Mouse (Mus musculus) lung, embryonic 14.5 days (tissue): ENCODE data around the gene Mettl15. TPM values are rescaled to one million over a fixed set of nuclear protein-coding genes. Genes with fewer than 3 reads are reported as not detected.
A peak's percentile ranks its signal among the peaks of the same experiment; 100 is the strongest.

Experiments
- ATAC-seq: fragments of 200-750 bp; cut with Nextera tagmentation; 2 replicates; pipeline ENCODE4 v1.8.0; 2017; ENCODE audit warnings: mild to moderate bottlenecking, moderate TSS enrichment, moderate library complexity; ENCODE audit not compliant: insufficient read depth
- DNase-seq: peaks from one replicate; pipeline ENCODE4 v3.0.0-alpha.2; 2015
- H3K27ac ChIP-seq: fragments of 300-500 bp; sonication (generic); 2 replicates; pipeline ENCODE4 v1.5.1; 2014; ENCODE audit warnings: low read depth, mild to moderate bottlenecking, moderate library complexity
- H3K27me3 ChIP-seq: fragments of 300-500 bp; sonication (generic); 2 replicates; pipeline ENCODE4 v1.6.1; 2014; ENCODE audit warnings: low read length, control low read depth; ENCODE audit not compliant: insufficient read depth
- H3K36me3 ChIP-seq: fragments of 300-500 bp; sonication (generic); 2 replicates; pipeline ENCODE4 v1.6.1; 2014; ENCODE audit warnings: control low read depth; ENCODE audit not compliant: insufficient read depth
- H3K4me1 ChIP-seq: fragments of 300-500 bp; sonication (generic); 2 replicates; pipeline ENCODE4 v1.6.1; 2014; ENCODE audit warnings: antibody characterized with exemption, control low read depth; ENCODE audit not compliant: insufficient read depth
- H3K4me2 ChIP-seq: fragments of 300-500 bp; sonication (generic); 2 replicates; pipeline ENCODE4 v1.6.1; 2014; ENCODE audit warnings: mild to moderate bottlenecking
- H3K4me3 ChIP-seq: fragments of 300-500 bp; sonication (generic); 2 replicates; pipeline ENCODE4 v1.5.1; 2014; ENCODE audit warnings: low read depth, low read length
- H3K9ac ChIP-seq: fragments of 300-500 bp; sonication (generic); 2 replicates; pipeline ENCODE4 v1.6.1; 2014
- H3K9me3 ChIP-seq: fragments of 300-500 bp; sonication (generic); 2 replicates; pipeline ENCODE4 v1.6.1; 2016; ENCODE audit warnings: low read depth, low read length, control low read depth
- CTCF ChIP-seq: IDR thresholded peaks from 2 replicates; pipeline ENCODE4 v1.5.1; 2016; ENCODE audit warnings: antibody characterized with exemption, low read depth
- WGBS: fragments of 180-500 bp; shearing (Covaris S2); extraction: QIAGEN DNeasy Blood & Tissue Kit; methylation state at CpG from one replicate; pipeline ENCODE4 v1.1.7; 2014; 5-methylcytosine and 5-hydroxymethylcytosine counted together
- polyA plus RNA-seq: library from polyadenylated mRNA; unstranded; fragments of >200 nt; fragmentation: Nextera tagmentation; extraction: Ambion mirVana; gene quantifications from 2 replicates; pipeline ENCODE4 v1.2.1, GENCODE M21; 2014

Gene Mettl15
- polyA plus RNA-seq, 1 experiment from 2014 or later, result 15.2 TPM

DNA sequence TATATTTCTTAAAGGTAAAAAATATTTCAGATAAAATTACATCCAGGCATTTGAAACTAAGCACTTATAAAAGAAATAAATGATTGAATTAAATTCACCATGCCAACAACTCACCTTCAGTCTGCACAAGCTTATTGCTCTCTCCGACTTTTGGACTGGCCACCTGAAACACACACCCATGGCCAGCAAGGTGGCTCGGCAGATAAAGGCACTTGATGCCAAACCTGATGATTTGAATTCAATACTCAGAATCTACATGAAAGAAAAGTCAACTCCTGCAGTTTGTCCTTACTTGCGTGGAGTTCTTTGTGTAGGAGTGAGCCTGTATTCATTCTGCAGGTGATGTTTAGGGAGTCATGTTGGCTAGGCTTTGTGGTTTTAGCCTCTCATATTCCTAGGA, 3.6 kb upstream of the Mettl15 start:
- WGBS, result 95% methylated on average over 3 of the region's 3 CpGs
- TF ChIP-seq CTCF, result no peak
- no peak for DNase-seq
- Histone ChIP-seq H3K27ac (no peak overlapping the region), H3K36me3 (peaks cover 4% of the 10 kb centered on the region; the same call in 1 of the 2 replicates), H3K27me3 (no peaks in the 10 kb centered on the region), H3K4me3 (no peak overlapping the region), H3K9me3 (no peaks in the 10 kb centered on the region), H3K4me1 (no peaks in the 10 kb centered on the region), H3K9ac (no peak overlapping the region), H3K4me2 (no peak overlapping the region)
- ATAC-seq, result no peak

- ATAC-seq (no peak), DNase-seq (no peak)
- H3K27ac ChIP-seq, result peak overlapping the region; percentile 82
- H3K9me3 ChIP-seq, result no peaks in the 10 kb centered on the region
- WGBS, result 0% methylated on average over 1 of the region's 1 CpGs
- TF ChIP-seq CTCF, result no peak
- no peaks in the 10 kb centered on the region for H3K27me3 ChIP-seq
- no peaks in the 10 kb centered on the region for H3K4me1 ChIP-seq
- H3K36me3 ChIP-seq, result no peaks in the 10 kb centered on the region
- peak overlapping the region; percentile 75 for H3K9ac ChIP-seq
- peak overlapping the region; percentile 75 for H3K4me3 ChIP-seq
- H3K4me2 ChIP-seq, result peak overlapping the region; percentile 72
Observed at GRCm38 (mm10) chr2:109281341-109281690, 768 bp upstream of the Mettl15 start.

DNA sequence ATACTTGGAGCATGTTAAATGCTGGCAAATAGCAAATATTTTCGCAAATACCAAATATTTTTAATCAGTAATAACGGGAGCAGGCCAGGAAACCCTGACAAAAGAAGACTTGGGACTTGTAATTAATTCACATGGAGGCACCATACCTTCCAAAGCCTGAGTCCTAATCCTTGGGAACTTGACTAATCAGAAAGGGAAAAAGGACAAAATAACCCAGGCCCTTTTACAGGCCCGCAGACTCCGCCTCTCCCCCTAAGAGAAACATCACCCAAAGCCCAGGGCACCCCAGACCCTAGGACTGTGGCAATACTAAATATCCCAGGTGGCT, 312 bp downstream of the Mettl15 start:
- Histone ChIP-seq H3K4me2 (peak overlapping the region; percentile 62), H3K4me3 (peak overlapping the region; percentile 75), H3K4me1 (no peaks in the 10 kb centered on the region), H3K9ac (peak overlapping the region; percentile 75), H3K27ac (peak overlapping the region; percentile 63), H3K9me3 (no peaks in the 10 kb centered on the region), H3K36me3 (no peaks in the 10 kb centered on the region), H3K27me3 (no peaks in the 10 kb centered on the region)
- no peak for ATAC-seq
- 2% methylated on average over 4 of the region's 4 CpGs for WGBS
- no peak for TF ChIP-seq CTCF
- DNase-seq, result no peak

- WGBS, result under 1% methylated on average over 16 of the region's 16 CpGs
- H3K9me3 ChIP-seq, result no peaks in the 10 kb centered on the region
- H3K4me3 ChIP-seq, result peak overlapping the region; percentile 51
- DNase-seq (peak; percentile 68), ATAC-seq (peak; percentile 22; the same call in 1 of the 2 replicates)
- TF ChIP-seq CTCF, result no peak
- H3K27ac ChIP-seq, result no peak overlapping the region; the same call in 1 of the 2 replicates
- peak overlapping the region; percentile 75 for H3K9ac ChIP-seq
- H3K4me1 ChIP-seq, result no peaks in the 10 kb centered on the region
- H3K27me3 ChIP-seq, result no peaks in the 10 kb centered on the region
- H3K4me2 ChIP-seq, result peak overlapping the region; percentile 66
- H3K36me3 ChIP-seq, result no peaks in the 10 kb centered on the region
Observed at GRCm38 (mm10) chr2:109278036-109278435, 2.5 kb downstream of the Mettl15 start.

- WGBS, result 6% methylated on average over 7 of the region's 7 CpGs
- Histone ChIP-seq H3K9me3 (no peaks in the 10 kb centered on the region), H3K27ac (no peak overlapping the region; the same call in 1 of the 2 replicates), H3K36me3 (no peaks in the 10 kb centered on the region), H3K4me3 (peak overlapping the region; percentile 51), H3K9ac (peak overlapping the region; percentile 75), H3K27me3 (no peaks in the 10 kb centered on the region), H3K4me1 (no peaks in the 10 kb centered on the region), H3K4me2 (peak overlapping the region; percentile 66)
- DNase-seq (peak; percentile 16), ATAC-seq (no peak)
- TF ChIP-seq CTCF, result no peak
Observed at GRCm38 (mm10) chr2:109277593-109277992, 3.0 kb downstream of the Mettl15 start.

DNA sequence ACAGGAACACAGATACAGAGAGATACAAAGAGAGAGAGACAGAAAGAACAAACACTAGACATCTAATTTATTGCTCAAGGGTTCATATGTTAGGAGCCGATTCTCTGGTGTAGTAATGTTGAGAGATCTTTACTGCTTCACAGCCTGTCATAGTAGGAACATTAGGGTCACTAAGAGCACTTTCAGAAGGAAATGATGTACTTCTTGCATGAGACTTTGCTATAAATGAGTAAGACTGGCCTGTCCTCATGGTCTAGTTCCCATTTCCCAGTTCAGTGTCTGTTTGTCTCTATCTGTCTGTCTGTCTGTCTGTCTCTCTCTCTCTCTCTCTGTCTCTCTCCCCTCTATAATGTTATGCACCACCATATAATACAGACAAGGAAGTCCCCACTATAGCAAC, 7.5 kb downstream of the Mettl15 start:
- 72% methylated on average over 1 of the region's 1 CpGs for WGBS

GRCm38 (mm10) chr2:109262779-109263178, 17.8 kb downstream of the Mettl15 start:
- no peak overlapping the region for H3K9ac ChIP-seq
- ATAC-seq (no peak), DNase-seq (no peak)
- no peak overlapping the region for H3K4me3 ChIP-seq
- no peaks in the 10 kb centered on the region for H3K9me3 ChIP-seq
- no peaks in the 10 kb centered on the region for H3K36me3 ChIP-seq
- TF ChIP-seq CTCF, result no peak
- no peaks in the 10 kb centered on the region for H3K27me3 ChIP-seq
- no peak overlapping the region for H3K27ac ChIP-seq
- no peak overlapping the region for H3K4me2 ChIP-seq
- no peaks in the 10 kb centered on the region for H3K4me1 ChIP-seq
- WGBS, result 67% methylated on average over 1 of the region's 1 CpGs

More for the DNA sequence above, 7.5 kb downstream of the Mettl15 start:
- DNase-seq (no peak), ATAC-seq (no peak)
- no peaks in the 10 kb centered on the region for H3K36me3 ChIP-seq
- H3K9me3 ChIP-seq, result no peaks in the 10 kb centered on the region
- no peaks in the 10 kb centered on the region for H3K27me3 ChIP-seq
- no peak overlapping the region for H3K27ac ChIP-seq
- H3K4me2 ChIP-seq, result no peak overlapping the region
- H3K9ac ChIP-seq, result no peak overlapping the region
- TF ChIP-seq CTCF, result no peak
- H3K4me3 ChIP-seq, result no peak overlapping the region
- H3K4me1 ChIP-seq, result no peaks in the 10 kb centered on the region

DNA sequence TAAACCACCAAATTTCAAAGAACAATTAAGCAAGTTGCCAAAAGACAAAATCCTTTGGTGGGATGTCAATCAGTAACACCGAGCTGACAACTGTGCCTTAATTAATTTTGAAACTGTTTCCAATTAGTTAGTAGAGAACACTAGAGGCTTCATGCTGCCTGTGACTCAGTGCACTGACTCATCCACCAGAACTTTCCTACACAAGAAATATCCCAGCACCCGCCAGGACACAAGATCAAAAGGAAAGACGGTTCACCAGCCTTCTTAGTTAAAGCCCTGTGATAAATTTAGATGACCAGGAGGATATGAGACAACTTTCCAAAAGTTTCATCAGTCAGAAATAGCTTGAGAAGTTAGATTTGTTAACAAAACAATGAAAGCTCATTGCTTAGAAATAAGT, 38.6 kb downstream of the Mettl15 start:
- no peak for ATAC-seq
- Histone ChIP-seq H3K9ac (no peak overlapping the region), H3K4me3 (no peak overlapping the region), H3K4me2 (no peak overlapping the region), H3K4me1 (no peaks in the 10 kb centered on the region), H3K27ac (no peak overlapping the region), H3K27me3 (no peaks in the 10 kb centered on the region), H3K36me3 (no peaks in the 10 kb centered on the region), H3K9me3 (no peaks in the 10 kb centered on the region)
- no peak for TF ChIP-seq CTCF
- no peak for DNase-seq
- 62% methylated on average over 3 of the region's 3 CpGs for WGBS
